Mouse (Mus musculus): Measurements from ENCODE around the gene 4930512M02Rik. TPM values are rescaled to one million over a fixed set of nuclear protein-coding genes. Genes with fewer than 3 reads are reported as not detected.

The 4930512M02Rik gene
- polyA plus RNA-seq, 1 experiment: not detected

DNA sequence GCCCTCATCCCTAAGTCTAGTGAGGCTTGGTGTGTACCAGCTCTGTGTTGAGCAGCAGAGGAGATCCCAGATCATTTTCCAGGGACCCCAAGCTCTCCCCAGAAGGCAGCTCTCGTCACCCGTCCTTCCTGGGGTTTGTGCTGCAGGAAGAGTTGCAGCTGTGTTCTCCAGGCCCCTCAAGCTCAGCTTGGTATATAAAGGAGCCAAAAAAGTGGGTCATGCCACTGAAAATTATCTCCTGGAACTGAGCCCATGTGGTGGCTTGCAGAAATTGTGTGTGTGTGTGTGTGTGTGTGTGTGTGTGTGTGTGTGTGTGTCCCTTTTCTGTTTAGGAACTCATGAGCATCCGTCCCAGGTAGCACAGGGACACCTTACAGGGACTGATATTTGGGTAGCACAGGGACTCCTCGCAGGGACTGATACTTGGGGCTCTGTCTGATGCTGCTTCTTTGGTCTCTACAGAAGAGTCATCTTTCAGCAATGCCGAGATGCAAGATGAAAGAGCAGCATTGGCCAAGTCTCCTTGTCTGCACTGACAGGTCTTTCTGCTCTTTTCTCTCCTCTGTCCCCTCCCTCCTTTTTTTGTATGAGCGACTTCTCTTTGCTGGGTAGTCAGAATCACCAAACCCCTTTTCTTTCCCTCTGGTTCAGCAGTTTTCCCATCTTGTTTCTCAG, 62.4 kb downstream of the 4930512M02Rik start:
- Histone ChIP-seq H3K4me3 (ENCODE audit: extremely low read depth, insufficient read depth, insufficient read length) (no peak overlapping the region), H3K4me1 (ENCODE audit: control insufficient read depth, insufficient read depth, insufficient read length) (peaks cover 37% of the 10 kb centered on the region), H3K36me3 (ENCODE audit: control insufficient read depth, insufficient read depth, low read length) (no peaks in the 10 kb centered on the region; the same call in 1 of the 2 replicates), H3K27ac (ENCODE audit: insufficient read depth, low read length) (peak overlapping the region; percentile 69), H3K27me3 (ENCODE audit: control insufficient read depth, insufficient read depth, low read length) (no peaks in the 10 kb centered on the region)
- DNase-seq (ENCODE audit: low read depth in 1 of 2, low spot score in 2 of 2): no peak
- WGBS: 54% methylated on average over 6 of the region's 6 CpGs
- TF ChIP-seq CTCF (IDR thresholded peaks at IDR 0.05; ENCODE audit: extremely low read depth, insufficient read depth, insufficient read length, insufficient replicate concordance) (no peak), POLR2A (IDR thresholded peaks at IDR 0.05; ENCODE audit: low read depth, low read length) (no peak)

DNA sequence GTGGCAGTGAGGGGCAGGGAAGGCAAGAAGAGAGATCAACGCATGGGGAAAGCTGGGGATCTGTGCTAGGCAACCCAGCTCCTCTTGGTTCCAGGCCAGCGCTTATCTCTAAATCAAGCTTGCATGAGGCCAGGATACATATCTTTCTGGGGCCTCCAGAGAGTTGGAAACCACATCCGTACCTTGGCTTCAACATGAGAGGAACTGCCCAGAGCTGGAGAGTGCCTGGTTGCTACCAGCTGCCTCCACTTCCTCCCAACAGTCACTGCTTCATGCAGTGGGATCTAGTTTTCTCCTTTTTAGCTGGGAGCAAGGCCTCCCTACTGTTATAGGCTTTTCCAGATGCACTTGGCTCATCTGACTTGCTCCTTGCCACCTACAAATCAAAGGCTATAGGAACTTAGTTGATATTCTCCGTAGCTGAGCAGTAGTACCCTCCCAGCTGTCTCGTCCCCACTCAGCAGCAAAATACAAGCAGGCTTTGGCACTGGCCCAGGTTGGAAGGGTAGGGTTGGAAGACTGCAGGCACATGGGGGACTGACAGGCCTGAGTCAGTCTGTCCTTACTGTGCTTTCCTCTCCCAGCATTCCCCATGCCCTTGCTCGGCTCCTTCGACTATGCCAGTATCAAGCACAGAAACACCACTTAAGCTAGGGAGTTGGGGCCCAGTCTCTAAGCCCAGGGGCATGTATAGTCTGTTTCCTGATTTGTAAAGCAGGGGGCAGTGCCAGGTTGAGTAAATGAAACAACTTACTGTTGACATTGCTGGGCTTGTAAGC, 63.2 kb downstream of the 4930512M02Rik start:
- no peak overlapping the region for H3K4me3 ChIP-seq (ENCODE audit: extremely low read depth, insufficient read depth, insufficient read length)
- H3K36me3 ChIP-seq (ENCODE audit: control insufficient read depth, insufficient read depth, low read length): no peaks in the 10 kb centered on the region; the same call in 1 of the 2 replicates
- TF ChIP-seq CTCF (IDR thresholded peaks at IDR 0.05; ENCODE audit: extremely low read depth, insufficient read depth, insufficient read length, insufficient replicate concordance) (no peak), POLR2A (IDR thresholded peaks at IDR 0.05; ENCODE audit: low read depth, low read length) (no peak)
- H3K27me3 ChIP-seq (ENCODE audit: control insufficient read depth, insufficient read depth, low read length): no peaks in the 10 kb centered on the region
- H3K4me1 ChIP-seq (ENCODE audit: control insufficient read depth, insufficient read depth, insufficient read length): peaks cover 35% of the 10 kb centered on the region
- DNase-seq (ENCODE audit: low read depth in 1 of 2, low spot score in 2 of 2): peak; percentile 48 to 61
- WGBS: 12% methylated on average over 7 of the region's 7 CpGs
- peak overlapping the region; percentile 69 for H3K27ac ChIP-seq (ENCODE audit: insufficient read depth, low read length)

DNA sequence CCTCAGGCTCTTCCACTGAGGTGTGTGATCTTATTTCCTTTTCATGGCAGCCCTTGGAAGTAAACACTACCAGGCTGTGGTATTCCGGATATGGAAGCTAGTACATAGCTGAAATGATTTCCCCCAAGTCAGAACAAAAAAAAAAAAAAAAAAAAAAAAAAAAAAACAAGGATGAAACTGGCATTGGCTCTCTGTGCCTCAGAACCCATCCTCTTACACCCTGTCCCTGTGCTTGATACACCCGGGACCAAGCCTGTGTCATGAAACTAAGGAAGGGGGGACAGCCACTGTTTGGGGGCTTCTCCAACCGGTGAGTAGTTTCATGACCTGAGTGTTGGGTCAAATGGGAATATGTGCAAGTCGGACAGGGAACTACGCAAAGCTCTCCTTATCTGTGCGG, 66.5 kb downstream of the 4930512M02Rik start:
- WGBS: 90% methylated on average over 6 of the region's 6 CpGs
- DNase-seq (ENCODE audit: low read depth in 1 of 2, low spot score in 2 of 2): no peak
- TF ChIP-seq POLR2A (IDR thresholded peaks at IDR 0.05; ENCODE audit: low read depth, low read length) (no peak), CTCF (IDR thresholded peaks at IDR 0.05; ENCODE audit: extremely low read depth, insufficient read depth, insufficient read length, insufficient replicate concordance) (no peak)
- Histone ChIP-seq H3K4me1 (ENCODE audit: control insufficient read depth, insufficient read depth, insufficient read length) (peaks cover 35% of the 10 kb centered on the region), H3K27me3 (ENCODE audit: control insufficient read depth, insufficient read depth, low read length) (no peaks in the 10 kb centered on the region), H3K4me3 (ENCODE audit: extremely low read depth, insufficient read depth, insufficient read length) (no peak overlapping the region), H3K27ac (ENCODE audit: insufficient read depth, low read length) (no peak overlapping the region), H3K36me3 (ENCODE audit: control insufficient read depth, insufficient read depth, low read length) (no peaks in the 10 kb centered on the region; the same call in 1 of the 2 replicates)

DNA sequence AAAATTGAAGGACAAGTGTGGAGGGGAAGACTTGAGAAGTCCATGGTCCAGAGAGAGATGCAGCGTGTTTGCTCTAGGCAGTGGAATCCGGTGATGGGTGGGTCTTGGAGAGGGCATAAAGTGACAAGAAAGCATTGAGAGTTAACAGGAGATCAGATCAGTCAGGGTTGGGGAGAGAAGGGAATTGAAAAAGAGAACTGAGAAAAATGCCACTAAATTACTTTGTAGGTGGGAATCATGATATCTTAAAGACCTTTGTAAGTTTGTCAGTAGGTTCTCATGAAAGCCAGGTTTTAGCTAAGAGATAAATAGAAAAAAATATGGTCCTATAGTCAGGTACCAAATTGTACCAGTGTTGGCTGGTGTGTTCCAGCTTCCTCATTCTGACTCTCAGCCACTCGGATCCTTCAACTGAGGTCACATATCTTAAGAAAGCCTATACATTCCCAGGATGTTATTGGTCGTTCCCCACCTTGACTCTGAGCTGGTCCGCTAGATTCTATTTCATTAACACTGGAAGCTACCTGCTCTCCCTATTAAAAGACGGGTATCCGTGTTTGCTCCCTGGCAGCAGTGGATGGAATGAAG, 68.4 kb downstream of the 4930512M02Rik start:
- no peak for DNase-seq (ENCODE audit: low read depth in 1 of 2, low spot score in 2 of 2)
- no peaks in the 10 kb centered on the region; the same call in 1 of the 2 replicates for H3K36me3 ChIP-seq (ENCODE audit: control insufficient read depth, insufficient read depth, low read length)
- no peaks in the 10 kb centered on the region for H3K27me3 ChIP-seq (ENCODE audit: control insufficient read depth, insufficient read depth, low read length)
- peaks cover 23% of the 10 kb centered on the region for H3K4me1 ChIP-seq (ENCODE audit: control insufficient read depth, insufficient read depth, insufficient read length)
- peak overlapping the region; percentile 86 for H3K27ac ChIP-seq (ENCODE audit: insufficient read depth, low read length)
- TF ChIP-seq CTCF (IDR thresholded peaks at IDR 0.05; ENCODE audit: extremely low read depth, insufficient read depth, insufficient read length, insufficient replicate concordance): no peak
- TF ChIP-seq POLR2A (IDR thresholded peaks at IDR 0.05; ENCODE audit: low read depth, low read length): no peak
- WGBS: 65% methylated on average over 7 of the region's 7 CpGs
- H3K4me3 ChIP-seq (ENCODE audit: extremely low read depth, insufficient read depth, insufficient read length): no peak overlapping the region

DNA sequence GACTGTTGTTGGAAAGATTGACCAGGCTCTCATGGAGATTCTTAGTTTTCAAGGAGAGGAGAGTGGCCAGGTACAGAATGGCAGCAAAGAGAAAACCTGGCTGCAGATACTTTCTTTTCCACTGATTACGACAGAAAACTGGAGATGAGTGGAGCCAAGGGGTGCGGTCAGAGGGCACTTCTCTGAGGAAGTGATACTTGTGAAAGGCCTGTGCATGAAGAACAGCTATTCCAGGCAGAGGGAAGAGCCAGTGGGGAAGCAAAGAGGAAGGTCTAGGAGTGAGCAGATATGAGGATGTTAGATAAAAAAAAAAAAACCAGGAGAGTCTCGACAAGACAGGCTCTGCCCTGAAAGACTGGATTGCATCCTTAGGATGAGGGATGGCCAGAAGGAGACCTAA, 69.0 kb downstream of the 4930512M02Rik start:
- 18% methylated on average over 3 of the region's 3 CpGs for WGBS
- Histone ChIP-seq H3K4me1 (ENCODE audit: control insufficient read depth, insufficient read depth, insufficient read length) (peaks cover 22% of the 10 kb centered on the region; the same call in 1 of the 2 replicates), H3K27me3 (ENCODE audit: control insufficient read depth, insufficient read depth, low read length) (no peaks in the 10 kb centered on the region), H3K36me3 (ENCODE audit: control insufficient read depth, insufficient read depth, low read length) (no peaks in the 10 kb centered on the region; the same call in 1 of the 2 replicates), H3K27ac (ENCODE audit: insufficient read depth, low read length) (peak overlapping the region; percentile 86), H3K4me3 (ENCODE audit: extremely low read depth, insufficient read depth, insufficient read length) (peak overlapping the region; percentile 17)
- TF ChIP-seq CTCF (IDR thresholded peaks at IDR 0.05; ENCODE audit: extremely low read depth, insufficient read depth, insufficient read length, insufficient replicate concordance): no peak
- no peak for TF ChIP-seq POLR2A (IDR thresholded peaks at IDR 0.05; ENCODE audit: low read depth, low read length)
- DNase-seq (ENCODE audit: low read depth in 1 of 2, low spot score in 2 of 2): no peak

DNA sequence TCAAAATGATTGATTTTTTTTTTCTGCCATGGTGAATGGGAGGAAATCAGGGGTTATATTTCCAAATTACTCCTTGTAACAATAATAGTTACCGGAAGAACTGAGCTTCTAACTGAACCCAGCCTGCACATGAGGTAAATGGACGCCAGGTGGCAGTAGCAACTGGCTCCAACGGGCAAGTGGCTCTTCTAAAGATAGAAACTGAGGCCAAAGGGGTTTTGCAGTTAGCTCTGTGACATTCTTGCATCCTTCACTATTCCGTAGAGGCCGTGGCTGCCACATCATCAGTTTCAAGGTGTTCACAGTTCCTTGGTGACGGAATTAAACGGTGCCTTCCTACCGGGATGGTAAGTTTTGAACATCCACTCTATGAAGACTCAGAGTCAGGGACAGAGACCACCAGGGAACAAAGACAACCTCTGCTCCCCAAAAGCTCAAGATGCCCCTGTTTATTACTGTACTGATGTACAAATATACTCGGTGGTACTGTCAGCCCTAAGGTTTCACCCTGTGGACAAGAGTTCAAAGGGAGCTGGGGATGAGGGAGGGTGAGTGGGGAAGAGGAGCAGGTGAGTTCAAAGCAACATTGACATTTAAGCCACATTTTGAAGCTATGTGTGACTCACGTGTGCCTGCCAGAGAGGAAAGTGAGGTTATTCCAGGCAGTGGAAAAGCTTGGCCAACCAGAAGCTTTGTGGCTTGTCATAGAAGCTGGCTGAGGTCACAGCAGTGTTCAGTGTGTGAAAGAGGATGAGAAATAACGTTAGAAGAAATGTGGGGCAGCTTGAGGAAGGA, 70.3 kb downstream of the 4930512M02Rik start:
- 6% methylated on average over 11 of the region's 11 CpGs for WGBS
- no peaks in the 10 kb centered on the region; the same call in 1 of the 2 replicates for H3K36me3 ChIP-seq (ENCODE audit: control insufficient read depth, insufficient read depth, low read length)
- H3K27me3 ChIP-seq (ENCODE audit: control insufficient read depth, insufficient read depth, low read length): no peaks in the 10 kb centered on the region
- peak overlapping the region; percentile 86 for H3K27ac ChIP-seq (ENCODE audit: insufficient read depth, low read length)
- DNase-seq (ENCODE audit: low read depth in 1 of 2, low spot score in 2 of 2): peak; percentile 75 to 85
- H3K4me3 ChIP-seq (ENCODE audit: extremely low read depth, insufficient read depth, insufficient read length): peak overlapping the region; percentile 50
- TF ChIP-seq POLR2A (IDR thresholded peaks at IDR 0.05; ENCODE audit: low read depth, low read length) (no peak), CTCF (IDR thresholded peaks at IDR 0.05; ENCODE audit: extremely low read depth, insufficient read depth, insufficient read length, insufficient replicate concordance) (peak; percentile 87; the same call in 1 of the 2 replicates)
- peaks cover 25% of the 10 kb centered on the region; the same call in 1 of the 2 replicates for H3K4me1 ChIP-seq (ENCODE audit: control insufficient read depth, insufficient read depth, insufficient read length)
